Mouse (Mus musculus) liver (tissue): ENCODE data around the gene Acvr1b.

Experiments
- DNase-seq: peaks from one replicate; pipeline ENCODE4 v3.0.0-alpha.2; 2020; ENCODE audit warnings: mixed read lengths

The Acvr1b gene

GRCm38 (mm10) chr15:101255842-101256462, 82.1 kb downstream of the Acvr1b start:
- no peak for DNase-seq

- DNase-seq: no peak
These were observed 82.8 kb downstream of the Acvr1b start for GRCm38 (mm10) chr15:101256463-101257206.

GRCm38 (mm10) chr15:101258420-101258819, 84.6 kb downstream of the Acvr1b start:
- DNase-seq: no peak

GRCm38 (mm10) chr15:101259922-101260321, 86.1 kb downstream of the Acvr1b start:
- DNase-seq: no peak

GRCm38 (mm10) chr15:101260387-101260786, 86.5 kb downstream of the Acvr1b start:
- DNase-seq: no peak

- DNase-seq: no peak
These were observed 87.2 kb downstream of the Acvr1b start for GRCm38 (mm10) chr15:101260874-101261622.

GRCm38 (mm10) chr15:101262502-101262901, 88.6 kb downstream of the Acvr1b start:
- peak; percentile 52 for DNase-seq
